Mouse (Mus musculus): ENCODE data around the gene Faah.

Gene Faah

GRCm38 (mm10) chr4:115940681-115941080, 77.0 kb downstream of the Faah start:
- no peak for DNase-seq

- peak; percentile 74 for DNase-seq
These were observed 78.2 kb downstream of the Faah start, which contains the start of gene Dmbx1 for GRCm38 (mm10) chr4:115939295-115940102. Dmbx1 (minus strand) TSS chr4:115939926.

- DNase-seq = peak; percentile 62
These were observed 79.2 kb downstream of the Faah start for GRCm38 (mm10) chr4:115938276-115939160.

- DNase-seq = no peak
These were observed 80.4 kb downstream of the Faah start for GRCm38 (mm10) chr4:115937061-115937976.

GRCm38 (mm10) chr4:115936646-115937045, 81.1 kb downstream of the Faah start:
- DNase-seq = peak; percentile 61

- DNase-seq = peak; percentile 61
These were observed 81.7 kb downstream of the Faah start for GRCm38 (mm10) chr4:115935835-115936581.

- no peak for DNase-seq
These were observed 86.1 kb downstream of the Faah start for GRCm38 (mm10) chr4:115931556-115932088.

- no peak for DNase-seq
These were observed 90.1 kb downstream of the Faah start for GRCm38 (mm10) chr4:115927637-115928036.

GRCm38 (mm10) chr4:115923262-115923880, 94.4 kb downstream of the Faah start:
- no peak for DNase-seq

- DNase-seq = no peak
These were observed 95.0 kb downstream of the Faah start for GRCm38 (mm10) chr4:115922688-115923087.

- no peak for DNase-seq
These were observed 97.8 kb downstream of the Faah start for GRCm38 (mm10) chr4:115919911-115920310.

All from retina, postnatal 1 day (tissue).